Mouse (Mus musculus) hindbrain, embryonic 14.5 days (tissue): ENCODE data around the gene Kifc1. TPM values are rescaled to one million over a fixed set of nuclear protein-coding genes. Genes with fewer than 3 reads are reported as not detected.

Experiments
- ATAC-seq: fragments of 200-750 bp; cut with Nextera tagmentation; 2 replicates; pipeline ENCODE4 v1.8.0; 2017; ENCODE audit warnings: moderate number of reproducible peaks, mild to moderate bottlenecking, moderate TSS enrichment, moderate library complexity; ENCODE audit not compliant: low FRiP score
- DNase-seq: peaks from one replicate; pipeline ENCODE4 v3.0.0-alpha.2; 2015; ENCODE audit warnings: low spot score
- H3K27ac ChIP-seq: fragments of 300-500 bp; sonication (generic); 2 replicates; pipeline ENCODE4 v1.5.1; 2014; ENCODE audit warnings: mild to moderate bottlenecking, moderate library complexity
- H3K27me3 ChIP-seq: fragments of 300-500 bp; sonication (generic); 2 replicates; pipeline ENCODE4 v1.6.1; 2014; ENCODE audit warnings: mild to moderate bottlenecking, low read length, mixed read lengths; ENCODE audit not compliant: control insufficient read depth, insufficient read depth
- H3K36me3 ChIP-seq: fragments of 300-500 bp; sonication (generic); replicated peaks from 2 replicates; pipeline ENCODE4 v1.6.1; 2014; ENCODE audit not compliant: control insufficient read depth, insufficient read depth
- H3K4me1 ChIP-seq: fragments of 300-500 bp; sonication (generic); replicated peaks from 2 replicates; pipeline ENCODE4 v1.6.1; 2014; ENCODE audit warnings: antibody characterized with exemption, low read length, mixed read lengths; ENCODE audit not compliant: control insufficient read depth, insufficient read depth
- H3K4me2 ChIP-seq: fragments of 300-500 bp; sonication (generic); replicated peaks from 2 replicates; pipeline ENCODE4 v1.6.1; 2014; ENCODE audit warnings: mild to moderate bottlenecking, moderate library complexity
- H3K4me3 ChIP-seq: fragments of 300-500 bp; sonication (generic); replicated peaks from 2 replicates; pipeline ENCODE4 v1.5.1; 2014; ENCODE audit warnings: mild to moderate bottlenecking, low read length
- H3K9ac ChIP-seq: fragments of 300-500 bp; sonication (generic); 2 replicates; pipeline ENCODE4 v1.6.1; 2014
- H3K9me3 ChIP-seq: fragments of 300-500 bp; sonication (generic); 2 replicates; pipeline ENCODE4 v1.6.1; 2016; ENCODE audit warnings: low read length; ENCODE audit not compliant: control insufficient read depth
- WGBS: fragments of 180-500 bp; shearing (Covaris S2); extraction: QIAGEN DNeasy Blood & Tissue Kit; methylation state at CpG from one replicate; pipeline ENCODE4 v1.1.7; 2014; 5-methylcytosine and 5-hydroxymethylcytosine counted together
- polyA plus RNA-seq: library from polyadenylated mRNA; unstranded; fragments of >200 nt; fragmentation: Nextera tagmentation; extraction: Ambion mirVana; gene quantifications from 2 replicates; pipeline ENCODE4 v1.2.1, GENCODE M21; 2014

The Kifc1 gene
- polyA plus RNA-seq, 1 experiment from 2014 or later = 1.8 TPM

GRCm38 (mm10) chr17:33919351-33920281 lies 29.2 kb upstream of the Kifc1 start:
- H3K4me3 ChIP-seq = peak overlapping the region; percentile 34
- H3K36me3 ChIP-seq = peaks cover 4% of the 10 kb centered on the region
- DNase-seq (no peak), ATAC-seq (no peak)
- H3K9ac ChIP-seq = peak overlapping the region; percentile 52
- H3K4me1 ChIP-seq = peaks cover 23% of the 10 kb centered on the region
- H3K9me3 ChIP-seq = no peaks in the 10 kb centered on the region
- peak overlapping the region; percentile 74 for H3K4me2 ChIP-seq
- WGBS = 1% methylated on average over 52 of the region's 52 CpGs
- no peaks in the 10 kb centered on the region; the same call in 1 of the 2 replicates for H3K27me3 ChIP-seq
- peak overlapping the region; percentile 66 for H3K27ac ChIP-seq

GRCm38 (mm10) chr17:33918293-33919203 lies 28.1 kb upstream of the Kifc1 start:
- H3K4me2 ChIP-seq = peak overlapping the region; percentile 74
- H3K27me3 ChIP-seq = no peaks in the 10 kb centered on the region; the same call in 1 of the 2 replicates
- 0 out of 2 replicates have a peak overlapping the region, but pooled peaks have one; percentile 52 for H3K9ac ChIP-seq
- peaks cover 15% of the 10 kb centered on the region for H3K36me3 ChIP-seq
- peaks cover 23% of the 10 kb centered on the region for H3K4me1 ChIP-seq
- ATAC-seq (no peak), DNase-seq (no peak)
- no peaks in the 10 kb centered on the region for H3K9me3 ChIP-seq
- H3K4me3 ChIP-seq = peak overlapping the region; percentile 34; the same call in 1 of the 2 replicates
- 60% methylated on average over 37 of the region's 37 CpGs for WGBS
- H3K27ac ChIP-seq = no peak overlapping the region

GRCm38 (mm10) chr17:33917656-33918292 lies 27.3 kb upstream of the Kifc1 start:
- peak overlapping the region; percentile 74; the same call in 1 of the 2 replicates for H3K4me2 ChIP-seq

GRCm38 (mm10) chr17:33916847-33917655 lies 26.6 kb upstream of the Kifc1 start:
- Histone ChIP-seq H3K4me3 (peak overlapping the region; percentile 51), H3K9me3 (no peaks in the 10 kb centered on the region), H3K36me3 (peaks cover 27% of the 10 kb centered on the region), H3K4me2 (peak overlapping the region; percentile 64), H3K4me1 (peaks cover 23% of the 10 kb centered on the region), H3K27me3 (no peaks in the 10 kb centered on the region; the same call in 1 of the 2 replicates), H3K27ac (0 out of 2 replicates have a peak overlapping the region, but pooled peaks have one; percentile 82), H3K9ac (peak overlapping the region; percentile 61)
- DNase-seq = no peak
- WGBS = 76% methylated on average over 31 of the region's 31 CpGs
- no peak for ATAC-seq

More at GRCm38 (mm10) chr17:33917656-33918292, 27.3 kb upstream of the Kifc1 start:
- H3K27me3 ChIP-seq = no peaks in the 10 kb centered on the region; the same call in 1 of the 2 replicates
- no peak overlapping the region for H3K27ac ChIP-seq
- H3K4me3 ChIP-seq = no peak overlapping the region
- no peak overlapping the region for H3K9ac ChIP-seq
- H3K9me3 ChIP-seq = no peaks in the 10 kb centered on the region
- peaks cover 21% of the 10 kb centered on the region for H3K36me3 ChIP-seq
- DNase-seq = no peak
- no peak for ATAC-seq
- peaks cover 23% of the 10 kb centered on the region for H3K4me1 ChIP-seq
- WGBS = 84% methylated on average over 18 of the region's 18 CpGs

GRCm38 (mm10) chr17:33916294-33916693 lies 25.8 kb upstream of the Kifc1 start:
- H3K36me3 ChIP-seq = peaks cover 35% of the 10 kb centered on the region
- ATAC-seq (peak; percentile 18), DNase-seq (peak; percentile 61)
- peaks cover 23% of the 10 kb centered on the region for H3K4me1 ChIP-seq
- H3K27ac ChIP-seq = peak overlapping the region; percentile 82
- peak overlapping the region; percentile 61 for H3K9ac ChIP-seq
- 2% methylated on average over 16 of the region's 20 CpGs for WGBS
- H3K4me2 ChIP-seq = peak overlapping the region; percentile 64
- no peaks in the 10 kb centered on the region; the same call in 1 of the 2 replicates for H3K27me3 ChIP-seq
- peak overlapping the region; percentile 51 for H3K4me3 ChIP-seq
- no peaks in the 10 kb centered on the region for H3K9me3 ChIP-seq

- DNase-seq (peak; percentile 98), ATAC-seq (peak; percentile 93)
- Histone ChIP-seq H3K9me3 (no peaks in the 10 kb centered on the region), H3K27ac (peak within 1 kb of the TSS; percentile 82), H3K36me3 (peaks cover 40% of the 10 kb centered on the region), H3K4me2 (peak within 1 kb of the TSS; percentile 64), H3K9ac (peak within 1 kb of the TSS; percentile 61), H3K4me1 (peaks cover 23% of the 10 kb centered on the region), H3K4me3 (peak within 1 kb of the TSS; percentile 51), H3K27me3 (no peaks in the 10 kb centered on the region; the same call in 1 of the 2 replicates)
- under 1% methylated on average over 33 of the region's 34 CpGs for WGBS
Measured at GRCm38 (mm10) chr17:33915671-33916250, 25.3 kb upstream of the Kifc1 start, which contains the start of the genes Tapbp and Zbtb22. Gene Tapbp (plus strand): TSS chr17:33915899. Gene Zbtb22 (plus strand): TSS chr17:33915904.

- peak overlapping the region; percentile 51; the same call in 1 of the 2 replicates for H3K4me3 ChIP-seq
- no peak overlapping the region for H3K9ac ChIP-seq
- H3K27ac ChIP-seq = no peak overlapping the region
- 74% methylated on average over 13 of the region's 13 CpGs for WGBS
- ATAC-seq (no peak), DNase-seq (no peak)
- H3K36me3 ChIP-seq = peaks cover 42% of the 10 kb centered on the region
- H3K4me2 ChIP-seq = peak overlapping the region; percentile 64; the same call in 1 of the 2 replicates
- H3K4me1 ChIP-seq = peaks cover 22% of the 10 kb centered on the region
- H3K9me3 ChIP-seq = no peaks in the 10 kb centered on the region
- H3K27me3 ChIP-seq = no peaks in the 10 kb centered on the region; the same call in 1 of the 2 replicates
Measured at GRCm38 (mm10) chr17:33914969-33915391, 24.5 kb upstream of the Kifc1 start.
